Mouse (Mus musculus) midbrain, embryonic 14.5 days (tissue): ENCODE measurements around the gene Cmss1. TPM values are rescaled to one million over a fixed set of nuclear protein-coding genes. Genes with fewer than 3 reads are reported as not detected.

Experiments used
- ATAC-seq: fragments of 200-750 bp; cut with Nextera tagmentation; 2 replicates; pipeline ENCODE4 v1.8.0; 2017; ENCODE audit warnings: moderate number of reproducible peaks, moderate library complexity; ENCODE audit not compliant: low FRiP score, low TSS enrichment
- DNase-seq: peaks from one replicate; pipeline ENCODE4 v3.0.0-alpha.2; 2015
- H3K27ac ChIP-seq: fragments of 300-500 bp; sonication (generic); replicated peaks from 2 replicates; pipeline ENCODE4 v1.5.1; 2014; ENCODE audit warnings: mild to moderate bottlenecking, low read depth, low read length, moderate library complexity
- H3K27me3 ChIP-seq: fragments of 300-500 bp; sonication (generic); 2 replicates; pipeline ENCODE4 v1.6.1; 2014; ENCODE audit warnings: low read length, control low read depth, mixed read lengths; ENCODE audit not compliant: control insufficient read depth, insufficient read depth
- H3K36me3 ChIP-seq: fragments of 300-500 bp; sonication (generic); 2 replicates; pipeline ENCODE4 v1.6.1; 2014; ENCODE audit warnings: low read length, control low read depth; ENCODE audit not compliant: control insufficient read depth, insufficient read depth
- H3K4me1 ChIP-seq: fragments of 300-500 bp; sonication (generic); 2 replicates; pipeline ENCODE4 v1.6.1; 2014; ENCODE audit warnings: mild to moderate bottlenecking, antibody characterized with exemption, low read length, control low read depth; ENCODE audit not compliant: control insufficient read depth, insufficient read depth
- H3K4me2 ChIP-seq: fragments of 300-500 bp; sonication (generic); 2 replicates; pipeline ENCODE4 v1.6.1; 2014; ENCODE audit warnings: mild to moderate bottlenecking, low read length, moderate library complexity
- H3K4me3 ChIP-seq: fragments of 300-500 bp; sonication (generic); replicated peaks from 2 replicates; pipeline ENCODE4 v1.5.1; 2014; ENCODE audit warnings: low read depth, low read length
- H3K9ac ChIP-seq: fragments of 300-500 bp; sonication (generic); replicated peaks from 2 replicates; pipeline ENCODE4 v1.6.1; 2014; ENCODE audit warnings: mild to moderate bottlenecking, low read length, moderate library complexity
- H3K9me3 ChIP-seq: fragments of 300-500 bp; sonication (generic); 2 replicates; pipeline ENCODE4 v1.6.1; 2016; ENCODE audit warnings: low read length, control low read depth, mixed read lengths; ENCODE audit not compliant: control insufficient read depth
- WGBS: fragments of 180-500 bp; shearing (Covaris S2); extraction: QIAGEN DNeasy Blood & Tissue Kit; methylation state at CpG from one replicate; pipeline ENCODE4 v1.1.7; 2014; 5-methylcytosine and 5-hydroxymethylcytosine counted together
- polyA plus RNA-seq: library from polyadenylated mRNA; unstranded; fragments of >200 nt; fragmentation: Nextera tagmentation; extraction: Ambion mirVana; gene quantifications from 2 replicates; pipeline ENCODE4 v1.2.1, GENCODE M21; 2014

Cmss1 gene
- polyA plus RNA-seq, 1 experiment from 2014 or later, result 38.2 TPM

DNA sequence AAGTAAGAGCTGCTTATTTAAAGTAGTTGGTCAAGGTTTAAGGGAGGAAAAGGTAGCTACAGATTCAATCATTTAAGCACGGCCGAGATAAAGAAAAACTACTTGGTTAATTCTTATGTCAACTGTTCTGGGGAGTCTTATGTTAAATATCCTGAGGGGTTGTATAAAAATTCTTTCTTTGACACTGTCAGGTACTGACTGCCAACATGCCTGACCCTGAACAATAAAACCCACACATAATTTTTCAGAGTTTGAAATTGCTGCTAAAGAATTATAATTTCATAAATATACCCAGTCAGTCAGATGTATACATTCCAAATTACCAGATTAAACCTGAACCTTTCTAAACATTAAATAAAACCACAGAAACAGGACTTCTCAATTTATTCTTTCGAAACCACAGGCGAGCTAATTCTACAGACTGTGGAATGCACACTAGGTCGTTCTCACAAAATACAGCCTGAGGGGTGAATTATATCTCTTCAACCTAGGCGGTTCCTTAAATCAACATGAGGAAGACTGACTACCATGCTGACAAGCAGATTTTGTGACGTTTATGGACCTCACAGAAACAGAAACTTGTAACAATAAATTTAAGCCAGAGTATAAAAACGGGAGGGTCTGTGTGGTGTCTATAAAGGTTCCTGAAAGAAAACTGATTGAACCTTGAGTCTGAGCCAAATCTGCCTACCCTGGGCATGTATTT, 223.2 kb downstream of the Cmss1 start:
- no peak overlapping the region for H3K9ac ChIP-seq
- ATAC-seq, result no peak
- H3K4me1 ChIP-seq, result no peaks in the 10 kb centered on the region
- no peak for DNase-seq
- H3K4me2 ChIP-seq, result no peak overlapping the region
- no peaks in the 10 kb centered on the region for H3K27me3 ChIP-seq
- 86% methylated on average over 8 of the region's 8 CpGs for WGBS
- H3K36me3 ChIP-seq, result no peaks in the 10 kb centered on the region
- no peak overlapping the region for H3K4me3 ChIP-seq
- H3K9me3 ChIP-seq, result no peaks in the 10 kb centered on the region
- no peak overlapping the region for H3K27ac ChIP-seq

DNA sequence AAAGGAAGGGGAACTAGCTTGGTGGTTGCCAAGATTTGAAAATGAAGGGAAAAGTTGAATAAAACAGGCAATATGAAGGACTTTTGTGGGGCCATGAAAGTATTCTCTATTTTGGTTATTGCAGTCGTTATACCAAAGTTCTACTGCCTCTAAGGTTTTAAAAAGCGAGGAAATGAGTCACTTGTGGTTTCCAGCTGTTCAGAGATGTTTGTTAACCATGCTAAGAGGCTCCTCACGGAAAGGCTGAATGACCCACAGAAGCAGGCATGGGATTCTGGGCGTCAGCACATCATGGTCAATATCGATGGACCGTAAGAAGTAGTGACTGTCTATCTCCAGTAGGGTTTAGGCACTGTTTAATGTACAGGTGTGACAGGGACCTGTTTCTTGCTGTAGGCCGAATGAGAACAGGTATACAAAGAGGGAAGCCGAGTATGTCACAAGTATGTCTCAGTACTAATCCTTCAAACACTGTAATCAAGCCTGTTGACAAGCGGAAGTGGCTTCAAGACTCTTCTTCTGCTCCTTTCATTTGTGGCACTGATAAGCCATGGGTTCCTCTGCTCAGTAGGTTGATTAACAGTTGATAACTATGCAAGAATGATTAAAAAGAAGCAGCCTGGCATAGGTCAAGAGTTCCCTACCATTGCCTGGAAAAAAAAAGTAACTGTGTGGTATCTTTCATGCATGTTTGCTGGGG, 227.9 kb downstream of the Cmss1 start:
- Histone ChIP-seq H3K27me3 (no peaks in the 10 kb centered on the region), H3K36me3 (no peaks in the 10 kb centered on the region), H3K27ac (no peak overlapping the region), H3K9ac (no peak overlapping the region), H3K9me3 (no peaks in the 10 kb centered on the region), H3K4me2 (no peak overlapping the region), H3K4me3 (no peak overlapping the region), H3K4me1 (no peaks in the 10 kb centered on the region)
- ATAC-seq, result no peak
- DNase-seq, result no peak
- 90% methylated on average over 9 of the region's 9 CpGs for WGBS

DNA sequence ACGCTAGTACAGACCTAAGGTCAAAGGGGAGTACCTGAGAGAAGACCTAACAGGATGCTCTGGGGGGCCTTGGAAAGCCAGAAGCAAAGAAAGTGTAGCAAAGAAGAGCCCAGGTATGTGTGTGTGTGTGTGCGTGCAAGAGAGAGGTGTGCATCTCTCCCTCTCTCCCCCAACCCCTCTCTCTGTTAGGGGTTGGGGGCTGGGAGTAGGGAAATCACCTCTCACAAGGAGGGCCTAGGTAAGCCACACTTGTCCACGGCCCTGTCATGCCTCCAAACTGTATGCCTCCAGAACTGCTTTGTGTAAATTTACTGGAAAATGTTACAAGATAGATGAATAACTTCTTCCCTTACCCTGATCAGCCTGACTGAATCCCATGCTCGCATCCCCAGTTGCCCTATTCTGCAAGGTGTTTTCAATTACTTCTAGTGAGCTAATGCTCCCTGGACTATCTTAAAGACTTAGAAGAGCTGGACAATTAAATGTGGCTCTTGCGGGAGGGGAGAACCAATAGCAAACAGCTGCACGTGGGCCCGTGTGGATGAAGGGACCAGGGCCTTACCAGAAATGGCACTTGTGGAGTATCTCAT, 231.3 kb downstream of the Cmss1 start:
- no peak overlapping the region for H3K4me2 ChIP-seq
- H3K9ac ChIP-seq, result no peak overlapping the region
- 90% methylated on average over 7 of the region's 7 CpGs for WGBS
- H3K27ac ChIP-seq, result no peak overlapping the region
- no peaks in the 10 kb centered on the region for H3K36me3 ChIP-seq
- DNase-seq, result no peak
- no peaks in the 10 kb centered on the region for H3K27me3 ChIP-seq
- H3K4me1 ChIP-seq, result no peaks in the 10 kb centered on the region
- H3K4me3 ChIP-seq, result no peak overlapping the region
- no peaks in the 10 kb centered on the region for H3K9me3 ChIP-seq
- no peak for ATAC-seq

GRCm38 (mm10) chr16:57372156-57372555, 234.5 kb downstream of the Cmss1 start:
- no peak for DNase-seq
- H3K9me3 ChIP-seq, result no peaks in the 10 kb centered on the region
- 90% methylated on average over 3 of the region's 3 CpGs for WGBS
- no peaks in the 10 kb centered on the region for H3K27me3 ChIP-seq
- no peak overlapping the region for H3K9ac ChIP-seq
- H3K27ac ChIP-seq, result no peak overlapping the region
- no peaks in the 10 kb centered on the region for H3K36me3 ChIP-seq
- no peak for ATAC-seq
- H3K4me3 ChIP-seq, result no peak overlapping the region
- no peak overlapping the region for H3K4me2 ChIP-seq
- H3K4me1 ChIP-seq, result no peaks in the 10 kb centered on the region

DNA sequence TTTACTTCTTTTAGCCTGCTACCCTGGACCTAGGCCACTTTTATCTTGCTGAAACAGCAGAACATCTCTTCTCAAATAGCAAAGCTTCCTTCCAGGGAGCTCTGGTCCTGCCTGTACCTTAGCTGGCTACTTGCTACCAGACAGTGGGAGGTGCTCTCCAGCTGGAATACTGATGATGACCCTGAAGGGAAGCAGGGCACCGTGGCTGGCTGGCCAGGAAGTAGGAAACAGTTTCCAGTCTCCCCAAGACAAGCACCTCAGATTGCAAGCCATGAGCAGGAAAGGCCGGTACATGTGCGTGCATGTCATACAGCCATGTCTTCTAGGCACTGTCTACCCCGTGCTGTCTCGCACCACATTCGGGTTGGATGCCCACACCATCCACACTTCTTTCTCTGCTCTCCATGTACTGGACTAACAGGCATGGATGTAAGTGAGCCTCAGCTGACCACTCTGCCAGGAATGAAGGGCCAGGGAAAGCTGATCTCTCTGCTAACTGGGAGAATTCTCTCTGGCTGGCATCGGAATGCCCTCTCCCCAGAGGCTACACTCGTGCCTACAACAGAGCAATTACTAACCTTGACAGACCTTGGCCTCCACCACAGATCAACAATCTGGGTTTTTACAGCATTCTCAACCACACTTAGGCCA, 236.7 kb downstream of the Cmss1 start:
- no peaks in the 10 kb centered on the region for H3K27me3 ChIP-seq
- H3K9me3 ChIP-seq, result no peaks in the 10 kb centered on the region
- ATAC-seq (no peak), DNase-seq (no peak)
- no peak overlapping the region for H3K4me2 ChIP-seq
- no peaks in the 10 kb centered on the region for H3K4me1 ChIP-seq
- no peak overlapping the region for H3K4me3 ChIP-seq
- H3K36me3 ChIP-seq, result no peaks in the 10 kb centered on the region
- no peak overlapping the region for H3K9ac ChIP-seq
- H3K27ac ChIP-seq, result no peak overlapping the region
- WGBS, result 89% methylated on average over 8 of the region's 8 CpGs

DNA sequence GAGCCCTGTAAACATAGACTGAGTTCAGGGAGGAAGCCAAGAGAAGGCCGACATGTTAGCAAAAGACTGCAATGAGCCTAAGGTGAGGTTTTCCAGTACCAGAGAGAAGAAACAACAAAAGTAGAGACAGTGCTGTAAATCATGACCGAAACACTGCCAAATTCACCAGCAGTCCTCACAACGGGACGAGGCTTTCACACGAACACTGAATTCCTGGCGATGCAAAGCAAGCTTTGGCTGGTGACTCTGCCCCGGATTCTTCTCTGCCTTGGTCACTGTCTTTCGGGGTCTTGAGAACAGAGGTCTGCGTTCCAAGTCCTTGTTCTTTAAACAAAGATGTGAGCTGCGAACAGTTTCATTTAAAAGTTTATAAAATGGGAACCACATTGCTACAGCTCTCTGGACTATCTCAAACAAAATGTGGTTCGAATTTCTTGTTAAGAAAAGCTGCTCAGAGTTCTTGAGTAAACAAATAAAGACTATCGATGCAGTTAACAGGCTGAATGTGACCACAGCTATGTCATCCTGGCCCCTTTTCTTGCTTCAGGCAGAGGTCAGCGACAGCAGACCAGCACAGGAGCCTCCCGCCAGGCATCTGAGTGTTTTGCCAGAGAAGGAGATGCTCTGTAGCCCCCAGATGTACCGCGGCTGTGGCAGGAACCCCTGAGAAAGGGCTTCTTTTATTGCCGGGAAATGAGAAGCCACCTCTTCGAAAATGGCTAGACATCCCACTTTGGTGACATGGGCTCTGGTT, 239.5 kb downstream of the Cmss1 start:
- H3K4me3 ChIP-seq, result no peak overlapping the region
- ATAC-seq, result no peak
- 84% methylated on average over 18 of the region's 18 CpGs for WGBS

DNA sequence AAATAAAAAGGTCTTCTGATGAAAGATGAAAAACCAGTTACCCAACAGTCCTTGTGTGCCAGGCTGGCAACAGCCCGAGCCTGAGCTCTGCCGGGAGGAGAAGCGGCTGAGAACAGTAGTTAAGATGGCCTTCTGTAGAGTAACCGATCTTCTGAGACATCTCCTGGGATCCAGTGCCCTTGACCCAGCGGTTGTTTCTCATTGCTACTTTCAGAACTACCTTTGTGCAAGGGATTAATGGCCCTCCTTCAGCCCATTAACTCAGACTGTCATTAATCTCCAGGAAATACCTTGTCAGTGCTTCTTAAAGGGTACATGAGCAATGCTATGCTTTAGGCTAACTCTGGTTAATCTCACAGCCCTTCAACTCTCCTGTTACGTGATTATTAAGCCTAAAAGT, 240.5 kb downstream of the Cmss1 start:
- Histone ChIP-seq H3K4me3 (no peak overlapping the region), H3K9me3 (no peaks in the 10 kb centered on the region), H3K36me3 (no peaks in the 10 kb centered on the region), H3K9ac (no peak overlapping the region), H3K27ac (no peak overlapping the region), H3K4me1 (no peaks in the 10 kb centered on the region), H3K4me2 (no peak overlapping the region), H3K27me3 (no peaks in the 10 kb centered on the region)
- ATAC-seq (no peak), DNase-seq (no peak)
- WGBS, result 79% methylated on average over 6 of the region's 6 CpGs

More for the DNA sequence above, 239.5 kb downstream of the Cmss1 start:
- Histone ChIP-seq H3K9me3 (no peaks in the 10 kb centered on the region), H3K27me3 (no peaks in the 10 kb centered on the region), H3K36me3 (no peaks in the 10 kb centered on the region), H3K4me2 (no peak overlapping the region), H3K9ac (no peak overlapping the region), H3K4me1 (no peaks in the 10 kb centered on the region), H3K27ac (no peak overlapping the region)
- DNase-seq, result no peak

DNA sequence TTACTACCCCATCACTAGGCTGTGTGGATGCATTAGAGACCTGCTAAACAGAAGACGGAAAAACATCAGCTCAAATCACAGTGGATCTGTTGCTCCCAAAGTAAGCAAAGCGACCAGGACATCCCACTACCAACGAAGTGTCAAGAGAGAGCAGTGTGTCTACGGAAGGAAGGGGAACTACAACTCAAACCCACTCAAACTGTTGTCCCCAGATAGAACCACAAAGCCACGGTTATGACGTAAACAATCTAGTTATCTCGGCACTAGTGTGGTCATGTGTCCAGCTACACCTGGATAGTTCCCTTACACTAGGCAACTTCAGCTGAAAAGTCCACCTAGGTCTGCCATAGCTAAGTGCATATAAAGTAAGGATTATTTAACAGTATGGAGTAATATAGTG, 242.2 kb downstream of the Cmss1 start:
- no peak overlapping the region for H3K27ac ChIP-seq
- no peak overlapping the region for H3K4me2 ChIP-seq
- no peaks in the 10 kb centered on the region for H3K36me3 ChIP-seq
- H3K4me3 ChIP-seq, result no peak overlapping the region
- WGBS, result 93% methylated on average over 7 of the region's 7 CpGs
- H3K4me1 ChIP-seq, result no peaks in the 10 kb centered on the region
- DNase-seq (no peak), ATAC-seq (no peak)
- no peaks in the 10 kb centered on the region for H3K27me3 ChIP-seq
- no peaks in the 10 kb centered on the region for H3K9me3 ChIP-seq
- H3K9ac ChIP-seq, result no peak overlapping the region
